Mouse (Mus musculus) left cerebral cortex, postnatal 25 days (tissue): ENCODE measurements around the gene Nlk. TPM values are rescaled to one million over a fixed set of nuclear protein-coding genes. Genes with fewer than 3 reads are reported as not detected.
A peak's percentile ranks its signal among the peaks of the same experiment; 100 is the strongest.

Experiments used
- DNase-seq, 2 experiments: peaks; one replicate each; pipeline ENCODE4 v3.0.0; 2022; ENCODE audit warnings: low spot score in 2 of 2, mixed read lengths in 1 of 2
- intact Hi-C: fragments of 180-260 bp; cut with DNase I; formaldehyde crosslinking; loops from one replicate; pipeline ENCODE4 v1.15.1; 2025
- total RNA-seq, 2 experiments: library from RNA; stranded (reverse); gene quantifications; 2 replicates each; pipeline ENCODE4 v1.2.3; 2021

The Nlk gene
- 100 to 1,000 TPM; 113 to 115 TPM for total RNA-seq

DNA sequence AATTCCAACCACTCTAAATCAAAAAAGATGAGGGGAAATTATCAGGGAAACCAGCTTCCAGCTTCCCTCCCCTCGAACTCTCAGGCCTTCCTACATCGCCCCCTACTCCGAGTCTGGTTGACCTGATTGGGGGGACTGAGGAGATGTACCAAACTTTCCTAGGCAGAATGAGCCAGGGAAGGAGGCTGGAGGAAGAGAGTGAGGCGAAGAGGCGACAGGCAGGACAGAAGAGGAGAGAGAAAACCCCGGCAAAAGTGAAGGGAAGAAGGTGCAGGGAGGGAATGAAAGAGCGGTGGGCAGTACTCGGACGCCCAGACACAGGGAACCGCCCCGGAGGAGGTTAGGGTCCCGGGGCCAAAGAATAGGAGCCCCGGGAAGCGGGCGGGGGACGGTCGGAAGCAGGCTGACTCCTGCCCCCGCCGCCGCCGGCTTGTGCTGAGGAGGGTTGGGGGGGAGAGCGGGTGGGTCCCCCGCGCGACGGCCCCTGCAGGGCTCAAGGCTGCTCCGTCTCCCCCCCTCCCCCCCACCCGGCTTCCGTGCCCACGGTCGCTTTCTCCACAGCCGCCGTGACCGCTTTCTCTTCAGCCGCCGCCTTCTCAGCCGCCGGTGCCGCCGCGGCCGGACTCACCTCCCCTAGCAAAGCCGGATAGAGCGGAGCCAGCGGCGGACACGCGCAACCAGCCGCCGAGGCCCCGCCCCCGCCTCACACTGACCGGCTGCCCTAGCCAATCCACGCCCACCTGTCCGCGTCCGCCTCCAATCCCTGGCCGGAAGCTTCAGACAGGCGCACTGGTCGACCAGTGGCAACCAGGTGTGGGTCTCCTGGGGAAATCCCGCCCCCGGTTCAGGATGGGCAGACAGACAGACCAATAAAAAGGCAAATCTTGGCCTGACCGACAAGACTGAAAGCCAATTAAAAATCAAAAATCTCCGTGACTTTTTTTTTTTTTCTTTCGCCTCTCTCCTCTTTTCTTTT is at the start of gene Nlk:
Gene Nlk, minus strand, starts transcription at position 597 of the 976 bp plus-strand sequence.
- intact Hi-C loops: loop anchor here (2.0 to 5.0 kb wide), 2 partner anchors 60 to 130 kb away; partner anchors contain the start of gene Lyrm9
- peak; percentile 99 to 100 for DNase-seq

DNA sequence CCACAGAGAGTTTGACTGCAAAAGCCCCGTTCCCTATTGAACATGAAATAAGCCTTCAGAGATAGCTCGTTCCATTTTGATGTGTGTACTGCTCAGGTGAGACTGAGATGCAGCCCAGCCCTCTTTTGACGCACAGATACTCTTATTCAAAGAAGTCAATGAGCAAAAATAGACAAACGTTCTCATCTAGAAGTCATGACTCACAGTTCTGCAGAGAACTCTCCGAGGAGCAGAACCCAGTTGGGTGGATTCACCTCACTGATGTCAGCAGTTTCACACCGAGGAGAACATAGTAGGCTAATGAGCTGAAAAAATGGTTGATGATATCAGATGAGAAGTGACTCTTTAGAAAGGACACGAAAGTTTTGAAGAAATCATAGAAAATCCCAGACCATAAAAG is 49.1 kb upstream of the Nlk start:
- intact Hi-C loops: no loop called here
- DNase-seq: peak in 1 of 2 experiments; percentile 55

DNA sequence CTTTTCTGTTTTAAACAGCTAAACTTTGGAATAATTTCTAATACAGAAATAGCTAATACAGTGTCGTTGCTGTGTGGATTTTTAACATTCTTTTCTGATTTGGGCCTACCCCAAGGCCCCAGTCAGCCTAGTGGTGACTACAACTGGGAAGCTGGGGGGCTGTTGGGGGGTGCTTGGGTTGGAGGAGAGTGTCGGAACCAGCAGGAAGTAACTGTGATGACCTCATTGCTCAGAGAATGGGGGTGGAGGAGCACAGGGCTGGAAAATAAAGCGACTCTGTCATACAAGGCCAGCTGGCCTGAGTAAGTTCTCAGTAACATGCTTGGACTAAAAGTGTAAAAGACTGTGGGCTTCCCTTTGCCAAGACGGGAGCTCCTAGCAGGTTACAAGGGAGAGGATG is 48.3 kb upstream of the Nlk start:
- intact Hi-C loops: no loop called here
- no peak for DNase-seq

DNA sequence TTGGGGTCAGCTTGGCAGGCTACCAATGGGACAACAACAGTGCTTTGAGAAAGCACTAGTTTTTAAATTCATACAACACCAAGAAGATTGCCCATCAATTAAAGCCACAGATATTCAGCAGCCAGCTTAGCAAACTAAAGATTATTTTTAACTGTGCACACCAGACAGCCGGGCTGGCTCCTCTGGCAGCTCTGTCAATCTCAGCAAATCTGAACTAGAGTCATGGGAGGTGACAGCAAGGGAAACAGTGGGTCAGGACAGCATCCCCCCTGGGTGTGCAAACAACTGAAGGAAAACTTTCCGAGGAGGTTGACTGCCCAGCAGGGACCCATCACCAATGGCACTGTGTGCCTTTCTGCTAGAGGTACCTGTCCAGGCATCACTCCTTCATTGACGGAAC is 45.3 kb upstream of the Nlk start:
- DNase-seq: no peak
- intact Hi-C loops: no loop called here

DNA sequence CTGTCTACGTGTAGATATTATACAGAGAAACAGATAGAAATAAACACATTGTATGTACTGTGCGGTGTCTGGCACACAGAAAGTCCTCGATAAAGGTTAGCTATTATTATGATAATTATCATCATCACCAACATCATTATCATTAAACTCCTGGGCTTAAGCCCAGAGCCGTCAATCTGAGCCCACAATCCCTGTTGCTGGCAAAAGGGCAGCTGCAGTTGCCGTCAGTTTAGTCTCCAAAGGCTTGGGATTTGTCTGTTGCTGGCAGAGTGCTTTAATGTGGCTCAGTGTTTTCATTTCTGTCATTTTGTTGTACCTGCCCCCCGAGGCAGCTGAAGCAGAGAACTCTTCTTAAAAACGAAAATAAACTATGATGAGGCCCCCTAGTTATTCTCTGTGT is 44.8 kb upstream of the Nlk start:
- intact Hi-C loops: no loop called here

DNA sequence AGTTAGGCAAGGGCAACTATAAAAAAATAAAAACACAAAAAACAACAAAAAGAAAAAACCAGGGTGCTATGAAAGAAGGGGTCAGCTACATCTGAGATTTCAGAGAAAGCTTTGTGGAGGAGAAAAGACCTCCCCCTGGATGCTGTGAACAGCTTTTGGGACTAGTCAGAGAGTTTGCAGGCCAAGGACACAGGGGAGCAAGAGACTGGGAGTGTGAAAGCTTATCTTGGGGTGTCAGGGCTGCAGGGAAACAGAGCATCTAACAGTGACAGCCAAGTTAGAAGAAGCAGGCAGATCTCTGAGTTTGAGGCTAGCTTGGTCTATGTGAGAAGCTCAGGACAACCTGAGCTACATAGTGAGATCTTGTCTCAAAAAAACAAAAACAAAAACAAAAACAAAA is 42.2 kb upstream of the Nlk start:
- intact Hi-C loops: no loop called here
- DNase-seq: no peak

More for the DNA sequence above, 44.8 kb upstream of the Nlk start:
- no peak for DNase-seq

DNA sequence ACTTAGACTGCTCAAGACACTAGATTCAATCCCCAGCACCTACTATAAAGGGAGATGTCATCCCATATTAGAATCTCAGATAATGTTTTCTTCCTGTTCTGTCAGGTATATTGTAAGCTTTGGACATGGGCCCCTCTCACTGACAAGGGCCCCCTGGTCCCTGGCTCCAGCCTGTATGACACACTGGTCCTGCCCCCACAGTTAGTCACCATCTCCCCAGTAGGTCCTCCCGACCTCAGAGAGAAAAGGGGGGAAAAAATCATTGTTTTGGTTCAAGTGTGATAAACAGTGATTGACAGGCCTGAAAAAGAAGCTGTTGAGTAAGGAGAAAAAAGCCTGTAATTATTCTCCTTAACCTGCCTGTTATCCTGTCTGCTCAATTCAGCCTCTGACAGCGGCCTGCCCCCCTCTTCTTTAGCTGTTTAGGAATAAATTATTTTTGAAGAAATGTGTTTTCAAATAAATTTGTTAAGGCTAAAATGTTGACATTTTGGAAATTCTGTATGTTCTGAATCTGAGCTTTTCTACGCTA is 39.8 kb upstream of the Nlk start:
- intact Hi-C loops: no loop called here
- DNase-seq: no peak

DNA sequence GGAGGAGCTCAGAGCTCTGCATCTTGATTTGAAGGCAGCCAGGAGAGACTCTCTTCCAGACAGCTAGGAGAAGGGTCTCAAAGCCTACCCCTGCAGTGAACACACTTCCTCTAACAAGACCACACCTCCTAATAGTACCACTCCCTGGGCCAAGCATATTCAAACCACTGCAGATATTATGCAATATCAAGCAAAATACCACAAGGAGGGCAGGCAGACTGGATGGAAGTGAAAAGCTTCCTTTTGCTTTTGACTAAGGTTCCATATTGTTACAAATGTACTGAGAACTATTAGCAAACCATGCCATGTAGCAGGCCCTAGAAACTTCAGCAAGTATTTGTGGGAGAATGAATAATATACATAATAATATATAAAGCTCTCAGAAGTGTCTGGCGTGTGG is 38.0 kb upstream of the Nlk start:
- intact Hi-C loops: no loop called here
- no peak for DNase-seq

DNA sequence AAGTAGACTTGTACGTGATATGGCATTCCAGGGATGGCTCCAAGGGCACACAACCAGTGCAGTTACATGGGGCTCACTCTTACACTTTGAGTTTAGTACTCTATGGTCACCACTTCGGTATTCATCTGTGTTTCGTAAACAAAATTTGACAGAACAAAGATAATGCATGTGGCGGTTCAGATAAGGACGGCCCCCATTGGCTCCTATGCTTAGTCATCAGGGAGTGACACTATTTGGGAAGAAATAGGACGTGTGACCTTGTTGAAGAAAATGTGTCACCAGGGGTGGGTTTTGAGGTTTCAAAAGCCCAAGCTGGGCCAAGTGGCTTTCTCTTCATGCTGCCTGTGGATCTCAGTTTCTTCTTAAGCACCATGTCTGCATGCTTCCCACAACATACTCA is 35.4 kb upstream of the Nlk start:
- no peak for DNase-seq
- intact Hi-C loops: no loop called here

DNA sequence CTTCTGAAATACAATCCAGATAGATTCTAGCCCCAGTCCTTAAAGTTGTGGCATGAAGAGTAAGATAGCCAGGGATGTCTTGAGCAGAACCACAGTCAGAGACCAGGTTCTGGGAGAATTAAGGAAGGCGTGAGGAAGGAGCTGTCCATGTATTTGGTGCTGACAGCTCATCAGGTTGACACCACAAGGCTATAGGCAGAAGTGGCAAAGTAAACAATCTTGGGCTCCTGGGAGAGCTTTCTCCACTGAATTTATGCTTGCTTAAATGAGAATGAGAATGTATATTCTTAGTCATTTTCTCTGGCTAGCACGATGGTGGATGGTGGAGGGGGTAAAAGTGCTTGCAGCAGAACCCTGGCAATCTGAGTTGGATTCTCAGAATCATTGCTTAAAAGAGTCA is 33.7 kb upstream of the Nlk start:
- intact Hi-C loops: no loop called here
- DNase-seq: peak in 1 of 2 experiments; percentile 62

DNA sequence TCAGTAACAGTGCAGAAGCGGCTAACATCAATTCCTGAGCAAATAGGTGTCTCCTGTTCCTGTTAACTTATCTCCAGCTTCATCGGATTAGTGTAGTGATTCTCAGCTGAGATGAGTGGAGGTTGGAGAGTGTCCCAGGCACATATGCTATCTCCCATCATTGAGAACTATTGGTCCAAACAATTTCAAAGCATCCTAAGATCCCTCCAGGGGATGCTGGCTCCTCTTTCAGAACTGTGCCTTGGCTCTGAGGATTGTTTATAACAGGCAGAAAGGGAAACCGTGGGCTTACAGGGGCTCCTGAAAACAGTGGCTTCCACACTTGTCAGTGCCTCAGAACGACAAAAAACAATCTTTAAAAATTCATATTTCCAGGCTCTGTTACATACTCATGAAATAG is 30.9 kb upstream of the Nlk start:
- DNase-seq: peak in 1 of 2 experiments; percentile 59
- intact Hi-C loops: loop anchor here (5.0 kb wide), 1 partner anchor 44 kb away; no protein-coding TSS in a partner anchor

DNA sequence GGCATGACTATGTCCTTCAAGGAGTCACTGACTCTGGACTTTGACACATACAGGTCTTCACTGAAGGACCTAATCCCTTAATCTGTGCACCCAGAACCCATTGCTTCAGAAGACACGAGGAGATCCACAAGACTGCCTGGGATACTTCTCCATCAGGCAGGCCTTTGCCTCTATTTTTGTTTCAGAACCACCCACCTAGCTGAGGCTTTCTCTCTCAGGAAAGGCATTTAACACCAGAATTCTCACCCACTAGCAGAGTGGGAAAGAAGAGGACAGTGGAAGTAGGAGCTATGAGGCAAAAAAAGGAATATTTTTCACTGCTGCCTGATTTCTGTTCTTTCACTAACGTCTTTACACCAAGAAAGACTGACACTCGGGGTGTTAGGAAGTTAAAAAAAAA is 29.2 kb upstream of the Nlk start:
- intact Hi-C loops: loop anchor here (1.0 to 5.0 kb wide), 6 partner anchors 24 to 105 kb away; no protein-coding TSS in a partner anchor
- peak; percentile 51 to 96 for DNase-seq

DNA sequence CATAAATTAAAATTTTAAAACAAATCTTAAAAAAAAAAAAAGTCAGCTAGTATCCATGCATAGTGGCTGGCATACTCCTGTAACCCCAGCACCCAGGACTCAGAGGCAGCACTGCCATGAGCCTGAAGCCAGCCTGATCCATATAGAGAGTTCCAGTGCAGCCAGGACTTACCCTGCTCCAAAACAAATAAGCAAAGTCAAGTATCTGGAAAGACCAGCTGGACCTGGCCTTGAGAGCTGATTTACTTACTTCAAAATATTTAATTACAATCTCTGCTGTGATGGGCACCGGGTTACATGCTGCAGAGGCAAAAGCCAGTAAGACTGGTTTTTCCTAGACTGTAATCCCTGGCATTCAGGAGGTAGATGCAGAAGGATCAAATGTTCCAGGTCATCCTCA is 27.6 kb upstream of the Nlk start:
- intact Hi-C loops: loop anchor here (5.0 kb wide), 1 partner anchor 48 kb away; no protein-coding TSS in a partner anchor
- DNase-seq: no peak

DNA sequence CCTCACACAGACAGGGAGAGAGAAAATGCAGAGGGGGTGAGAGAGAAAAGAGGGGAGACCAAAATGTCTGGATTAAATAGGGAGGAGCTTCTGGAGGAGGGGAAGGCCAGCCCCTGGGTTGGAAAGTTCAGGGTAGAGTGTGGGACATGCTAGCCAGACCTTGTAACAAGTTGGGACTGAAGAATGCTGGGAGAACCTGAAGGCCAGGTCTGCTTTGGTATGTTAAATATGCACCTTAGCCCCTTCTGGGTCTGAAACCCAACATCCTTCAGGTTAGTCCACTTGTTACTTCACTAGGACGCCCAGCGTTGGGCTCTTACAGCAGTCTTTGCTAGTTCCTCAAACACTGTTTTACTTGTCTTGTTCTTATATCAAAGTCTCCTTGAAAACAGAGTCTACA is 24.2 kb upstream of the Nlk start:
- no peak for DNase-seq
- intact Hi-C loops: no loop called here

DNA sequence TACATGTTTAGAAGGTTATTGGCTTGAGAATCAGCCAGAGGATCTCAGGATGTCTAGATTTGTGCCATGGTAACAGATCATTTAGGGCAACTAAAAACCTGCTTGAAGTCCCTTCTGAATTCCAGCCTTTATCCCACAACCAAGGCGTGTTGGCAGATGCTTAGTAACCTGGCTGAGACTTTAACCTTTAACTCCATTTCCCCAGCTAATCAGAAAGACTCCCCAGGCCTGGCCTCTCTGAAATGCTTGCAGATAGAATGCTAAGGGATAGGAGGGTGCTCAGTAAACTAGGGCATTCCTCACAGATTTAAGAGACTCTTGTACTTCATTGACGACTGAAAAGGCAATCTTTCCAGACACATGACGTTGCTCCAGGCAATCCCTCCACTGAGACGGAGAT is 20.5 kb upstream of the Nlk start:
- no peak for DNase-seq
- intact Hi-C loops: no loop called here

DNA sequence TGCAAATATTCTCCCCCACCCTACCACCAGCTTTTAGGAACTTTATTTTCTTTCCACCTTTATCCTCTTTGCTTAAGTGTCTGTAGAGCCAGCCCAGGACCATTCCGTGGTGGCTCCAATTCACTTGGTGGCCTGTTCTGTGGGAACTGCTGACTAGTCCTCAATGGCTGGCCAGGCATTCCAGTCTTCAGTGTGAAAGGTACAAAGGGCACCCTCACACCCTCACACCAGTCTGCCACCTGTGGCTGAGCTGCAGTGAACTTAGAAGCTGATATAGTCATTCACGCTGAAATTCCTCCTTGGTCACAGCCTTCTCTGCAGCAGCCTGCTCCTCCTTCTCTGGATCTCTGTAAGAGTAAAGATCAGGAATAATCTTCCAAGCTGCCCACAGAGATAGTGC is 11.5 kb upstream of the Nlk start:
- intact Hi-C loops: no loop called here
- DNase-seq: no peak

DNA sequence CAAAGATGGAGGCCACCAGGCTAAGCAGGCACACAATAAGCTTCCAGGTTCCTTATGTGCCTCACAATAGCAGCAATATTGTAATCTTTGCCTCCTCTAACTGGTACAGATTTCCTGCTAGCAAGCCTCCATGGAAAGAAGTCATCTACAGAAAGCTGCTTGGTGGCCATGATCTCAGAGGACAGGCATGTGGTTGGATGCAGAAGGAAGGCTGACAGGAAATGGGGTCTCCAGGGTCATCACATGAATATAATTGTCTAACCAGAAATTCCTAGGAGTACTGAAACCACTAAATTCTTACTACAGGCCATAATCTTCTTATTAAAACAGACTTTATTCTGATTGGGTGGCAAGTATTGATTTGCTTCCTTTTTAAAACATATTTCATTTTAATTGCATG is 8.9 kb upstream of the Nlk start:
- DNase-seq: no peak
- intact Hi-C loops: no loop called here

DNA sequence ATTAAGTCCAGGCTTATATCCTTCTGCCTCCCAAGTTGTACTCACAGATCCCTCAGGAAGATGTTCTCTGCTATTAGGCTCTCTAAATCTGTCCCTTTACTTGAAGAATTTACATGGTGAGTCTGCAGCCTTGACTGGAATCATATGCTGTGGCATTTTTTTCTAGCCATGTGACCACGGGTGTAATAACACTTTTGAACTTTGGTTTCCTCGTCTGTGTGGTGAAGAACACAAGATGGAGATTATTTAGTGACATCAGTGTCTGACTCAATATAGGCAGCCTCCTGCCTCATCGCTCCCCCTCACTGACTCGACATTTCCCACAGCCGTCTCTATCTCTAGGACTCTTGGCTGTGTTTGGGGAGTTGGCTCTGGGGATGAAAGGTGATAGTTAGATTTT is 5.9 kb upstream of the Nlk start:
- intact Hi-C loops: loop anchor here (2.0 kb wide), 1 partner anchor 24 kb away; no protein-coding TSS in a partner anchor

DNA sequence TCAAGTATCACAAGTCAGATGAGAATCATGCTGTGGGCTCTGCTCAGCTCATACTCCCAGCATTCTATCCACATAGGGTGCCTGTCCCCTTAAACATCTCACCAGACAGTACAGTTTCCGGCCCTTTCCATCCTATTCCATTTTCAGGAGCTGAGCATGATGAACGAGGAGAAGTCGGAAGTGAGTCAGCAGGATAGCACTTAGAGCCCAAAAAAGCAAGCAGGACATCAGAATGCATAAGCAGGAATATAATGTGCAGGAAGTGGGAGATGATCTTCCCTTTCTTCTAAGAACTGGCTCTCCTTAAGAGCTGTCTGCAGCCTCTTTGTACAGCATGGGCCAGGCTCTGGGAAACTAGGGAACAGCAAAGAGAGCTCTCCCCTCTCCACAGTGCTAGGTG is 5.1 kb upstream of the Nlk start:
- DNase-seq: peak in 1 of 2 experiments; percentile 92
- intact Hi-C loops: loop anchor here (1.0 to 2.0 kb wide), 2 partner anchors 24 to 103 kb away; no protein-coding TSS in a partner anchor

More for the DNA sequence above, 5.9 kb upstream of the Nlk start:
- DNase-seq: no peak

DNA sequence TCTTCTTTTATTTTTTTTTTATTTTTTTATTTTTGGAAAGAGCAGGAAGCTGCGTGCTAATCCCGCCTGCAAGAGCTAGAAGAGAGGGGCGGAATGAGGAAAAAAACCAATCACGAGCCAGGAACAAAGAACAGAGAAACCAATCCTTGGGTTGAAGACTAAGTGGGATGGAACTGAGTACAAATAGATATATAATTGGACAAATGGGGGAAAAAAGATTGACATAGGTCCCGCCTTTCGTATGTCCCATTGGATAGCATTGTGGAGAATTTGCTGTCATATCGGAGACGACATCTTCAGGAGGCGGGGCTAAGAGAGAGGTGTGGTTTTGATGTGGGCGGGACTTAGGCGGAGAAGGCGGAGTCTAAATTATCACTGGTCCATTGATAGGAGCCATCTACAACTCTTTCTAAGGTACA is 589 bp upstream of the Nlk start:
- peak; percentile 88 to 97 for DNase-seq
- intact Hi-C loops: loop anchor here (2.0 to 5.0 kb wide), 2 partner anchors 60 to 129 kb away; partner anchors contain the start of gene Lyrm9

DNA sequence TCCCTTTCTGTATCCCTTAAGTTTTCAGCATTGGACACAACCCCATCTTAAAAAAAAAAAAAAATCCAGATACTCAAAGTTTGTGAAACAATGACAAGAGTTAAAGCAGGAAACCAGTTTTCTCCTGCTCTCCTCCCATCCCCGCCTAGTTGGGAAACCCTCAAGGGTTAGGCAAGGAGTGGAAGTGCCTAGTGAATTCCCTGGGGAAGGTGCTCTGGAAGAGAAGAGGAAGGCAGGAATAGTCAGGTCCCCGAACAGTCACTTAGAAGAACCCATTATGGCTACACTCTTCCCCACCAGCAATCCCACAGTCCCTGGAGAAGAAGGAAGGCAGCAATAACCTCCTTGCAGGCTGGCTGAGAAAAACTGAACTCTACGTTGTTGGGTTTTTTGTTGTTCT is 2.9 kb downstream of the Nlk start:
- DNase-seq: no peak
- intact Hi-C loops: loop anchor here (5.0 kb wide), 1 partner anchor 52 kb away; no protein-coding TSS in a partner anchor
